Mouse (Mus musculus) kidney, postnatal 36 days (tissue): ENCODE measurements around the gene Arhgef3.

Experiments
- DNase-seq, 2 experiments: peaks; one replicate each; pipeline ENCODE4 v3.0.0; 2021 to 2022; ENCODE audit warnings: mixed read lengths in 2 of 2

Arhgef3 gene

GRCm38 (mm10) chr14:27271371-27272071 is 156.8 kb downstream of the Arhgef3 start:
- no peak for DNase-seq

- no peak for DNase-seq
Observed at GRCm38 (mm10) chr14:27272072-27272834, 157.6 kb downstream of the Arhgef3 start.

GRCm38 (mm10) chr14:27272835-27273138 is 158.1 kb downstream of the Arhgef3 start:
- DNase-seq, result no peak

- DNase-seq, result no peak
Observed at GRCm38 (mm10) chr14:27273169-27273568, 158.5 kb downstream of the Arhgef3 start.

GRCm38 (mm10) chr14:27277259-27277658 is 162.6 kb downstream of the Arhgef3 start:
- no peak for DNase-seq

GRCm38 (mm10) chr14:27280201-27280890 is 165.6 kb downstream of the Arhgef3 start:
- no peak for DNase-seq

GRCm38 (mm10) chr14:27283956-27284355 is 169.3 kb downstream of the Arhgef3 start:
- no peak for DNase-seq

GRCm38 (mm10) chr14:27286202-27286601 is 171.5 kb downstream of the Arhgef3 start:
- DNase-seq, result no peak

GRCm38 (mm10) chr14:27289053-27289452 is 174.4 kb downstream of the Arhgef3 start:
- DNase-seq, result no peak

GRCm38 (mm10) chr14:27292101-27292500 is 177.4 kb downstream of the Arhgef3 start:
- DNase-seq, result peak in 1 of 2 experiments; percentile 48

- peak; percentile 61 to 89 for DNase-seq
Observed at GRCm38 (mm10) chr14:27295821-27296220, 181.1 kb downstream of the Arhgef3 start.

- DNase-seq, result peak; percentile 67 to 88
Observed at GRCm38 (mm10) chr14:27296987-27297386, 182.3 kb downstream of the Arhgef3 start.

- DNase-seq, result no peak
Observed at GRCm38 (mm10) chr14:27298875-27299274, 184.2 kb downstream of the Arhgef3 start.

- DNase-seq, result peak in 1 of 2 experiments; percentile 53
Observed at GRCm38 (mm10) chr14:27299705-27300104, 185.0 kb downstream of the Arhgef3 start.

GRCm38 (mm10) chr14:27301768-27302499 is 187.2 kb downstream of the Arhgef3 start:
- peak; percentile 45 to 74 for DNase-seq

GRCm38 (mm10) chr14:27303294-27303693 is 188.6 kb downstream of the Arhgef3 start:
- DNase-seq, result no peak

- no peak for DNase-seq
Observed at GRCm38 (mm10) chr14:27304408-27304807, 189.7 kb downstream of the Arhgef3 start.

GRCm38 (mm10) chr14:27308761-27309160 is 194.1 kb downstream of the Arhgef3 start:
- DNase-seq, result no peak

- no peak for DNase-seq
Observed at GRCm38 (mm10) chr14:27310559-27311242, 196.0 kb downstream of the Arhgef3 start.

- DNase-seq, result no peak
Observed at GRCm38 (mm10) chr14:27312380-27312779, 197.7 kb downstream of the Arhgef3 start.

GRCm38 (mm10) chr14:27315737-27316136 is 201.0 kb downstream of the Arhgef3 start:
- no peak for DNase-seq

GRCm38 (mm10) chr14:27317146-27317545 is 202.4 kb downstream of the Arhgef3 start:
- no peak for DNase-seq
